Mouse (Mus musculus) CD4-positive, CD25-positive, alpha-beta regulatory T cell, adult 2 months (primary cell): Measurements from ENCODE around the gene Mtmr10.

ENCODE experiments used
- DNase-seq: peaks from one replicate; pipeline ENCODE4 v3.0.0-alpha.2; 2012; ENCODE audit warnings: low read depth, low spot score

Gene Mtmr10

GRCm38 (mm10) chr7:64291722-64292121 lies 4.3 kb downstream of the Mtmr10 start:
- no peak for DNase-seq

- DNase-seq = no peak
Observed at GRCm38 (mm10) chr7:64296286-64297010, 9.0 kb downstream of the Mtmr10 start.

GRCm38 (mm10) chr7:64310241-64310640 lies 22.8 kb downstream of the Mtmr10 start:
- no peak for DNase-seq

- no peak for DNase-seq
Observed at GRCm38 (mm10) chr7:64310756-64311155, 23.3 kb downstream of the Mtmr10 start.

GRCm38 (mm10) chr7:64312811-64313210 lies 25.4 kb downstream of the Mtmr10 start:
- DNase-seq = no peak

GRCm38 (mm10) chr7:64321125-64321524 lies 33.7 kb downstream of the Mtmr10 start:
- DNase-seq = no peak

- DNase-seq = no peak
Observed at GRCm38 (mm10) chr7:64321658-64322057, 34.2 kb downstream of the Mtmr10 start.

GRCm38 (mm10) chr7:64326892-64327291 lies 39.4 kb downstream of the Mtmr10 start:
- peak; percentile 91 for DNase-seq

- no peak for DNase-seq
Observed at GRCm38 (mm10) chr7:64327486-64327885, 40.0 kb downstream of the Mtmr10 start.

- DNase-seq = no peak
Observed at GRCm38 (mm10) chr7:64331309-64331708, 43.9 kb downstream of the Mtmr10 start.

GRCm38 (mm10) chr7:64332686-64333085 lies 45.2 kb downstream of the Mtmr10 start:
- DNase-seq = no peak

- no peak for DNase-seq
Observed at GRCm38 (mm10) chr7:64347813-64348212, 60.4 kb downstream of the Mtmr10 start.

GRCm38 (mm10) chr7:64349147-64349861 lies 61.9 kb downstream of the Mtmr10 start:
- DNase-seq = no peak

GRCm38 (mm10) chr7:64351087-64351486 lies 63.6 kb downstream of the Mtmr10 start:
- DNase-seq = no peak

- DNase-seq = no peak
Observed at GRCm38 (mm10) chr7:64354206-64354605, 66.8 kb downstream of the Mtmr10 start.

GRCm38 (mm10) chr7:64356661-64357060 lies 69.2 kb downstream of the Mtmr10 start:
- no peak for DNase-seq

GRCm38 (mm10) chr7:64357405-64357804 lies 70.0 kb downstream of the Mtmr10 start:
- DNase-seq = no peak

GRCm38 (mm10) chr7:64358666-64359065 lies 71.2 kb downstream of the Mtmr10 start:
- no peak for DNase-seq

GRCm38 (mm10) chr7:64359943-64360585 lies 72.6 kb downstream of the Mtmr10 start:
- DNase-seq = no peak

- no peak for DNase-seq
Observed at GRCm38 (mm10) chr7:64360586-64360945, 73.1 kb downstream of the Mtmr10 start.

- no peak for DNase-seq
Observed at GRCm38 (mm10) chr7:64365863-64366262, 78.4 kb downstream of the Mtmr10 start.

- DNase-seq = no peak
Observed at GRCm38 (mm10) chr7:64369841-64370240, 82.4 kb downstream of the Mtmr10 start.
